Mouse (Mus musculus) liver, postnatal 0 days (tissue): ENCODE data around the gene Elf4.

Experiments
- CTCF ChIP-seq: sonication (generic); IDR thresholded peaks from 2 replicates; pipeline ENCODE4 v1.5.1; 2016; ENCODE audit warnings: antibody characterized with exemption, low read depth
- EP300 ChIP-seq: IDR thresholded peaks from 2 replicates; pipeline ENCODE4 v1.6.1; 2016; ENCODE audit warnings: antibody characterized with exemption, low read depth, mild to moderate bottlenecking

DNA sequence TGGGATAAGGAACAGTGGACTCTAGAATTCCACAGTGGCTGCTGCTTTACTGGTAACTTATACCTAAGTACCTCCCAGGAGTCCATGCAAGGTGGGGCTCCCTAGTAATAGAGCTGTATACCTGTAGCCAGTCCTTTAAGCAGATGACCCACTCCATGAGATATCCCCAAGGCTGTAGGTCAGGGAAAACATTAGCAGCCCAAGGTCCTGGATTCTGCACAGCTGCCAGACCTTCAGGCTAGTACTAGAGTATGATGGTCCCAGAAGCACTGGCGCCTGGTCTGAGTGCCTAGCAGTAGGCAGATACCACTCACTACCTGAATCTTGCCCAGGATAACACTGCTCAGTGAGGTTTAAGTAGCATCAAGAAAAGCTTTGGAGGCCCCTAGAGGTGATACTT lies 28.7 kb downstream of the Elf4 start:
- TF ChIP-seq EP300: no peak
- TF ChIP-seq CTCF: no peak
